Mouse (Mus musculus): ENCODE results near the gene Ttc28. TPM values are rescaled to one million over a fixed set of nuclear protein-coding genes. Genes with fewer than 3 reads are reported as not detected.
"Not testable (repeated sequence)": the region's sequence is repeated elsewhere in the genome, so short reads cannot be mapped to it uniquely, and the experiment has no call there.

Gene Ttc28
- polyA plus RNA-seq, 1 experiment from 2014 or later: 12.9 TPM

DNA sequence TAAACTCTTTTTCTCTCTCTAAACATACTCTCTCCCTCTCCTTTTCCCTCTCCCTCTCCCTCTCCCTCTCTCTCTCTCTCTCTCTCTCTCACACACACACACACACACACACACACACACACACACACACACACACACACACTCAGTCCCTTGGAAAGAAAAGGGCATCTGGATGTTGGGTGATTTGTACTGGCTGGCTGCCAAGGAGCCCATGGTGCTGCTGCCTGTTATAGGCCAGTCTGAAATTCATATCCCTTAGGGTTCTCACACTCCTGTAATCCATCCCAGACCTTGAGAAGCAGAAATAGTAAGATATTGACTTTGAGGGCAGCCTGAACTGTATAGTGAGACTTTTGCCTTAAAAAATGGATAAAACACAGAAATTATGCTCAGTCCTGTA is 4.9 kb upstream of the Ttc28 start:
- Histone ChIP-seq H3K9me3 (ENCODE audit: control insufficient read depth, low read length) (no peaks in the 10 kb centered on the region), H3K4me3 (ENCODE audit: low read depth, low read length) (no peak overlapping the region), H3K27me3 (ENCODE audit: control insufficient read depth, insufficient read depth, low read length) (no peaks in the 10 kb centered on the region), H3K4me2 (ENCODE audit: low read depth, severe bottlenecking) (no peak overlapping the region), H3K36me3 (ENCODE audit: control insufficient read depth, insufficient read depth, low read length) (no peaks in the 10 kb centered on the region; the same call in 1 of the 2 replicates), H3K27ac (replicated peaks; ENCODE audit: low read depth, low read length) (no peak overlapping the region), H3K4me1 (ENCODE audit: control insufficient read depth, insufficient read depth, low read length) (peaks cover 4% of the 10 kb centered on the region; the same call in 1 of the 2 replicates), H3K9ac (ENCODE audit: low read length) (no peak overlapping the region)
- DNase-seq (ENCODE audit: low spot score): peak; percentile 52
- peak; percentile 63 for ATAC-seq (ENCODE audit: insufficient number of reproducible peaks, low FRiP score, low TSS enrichment, low read depth)

DNA sequence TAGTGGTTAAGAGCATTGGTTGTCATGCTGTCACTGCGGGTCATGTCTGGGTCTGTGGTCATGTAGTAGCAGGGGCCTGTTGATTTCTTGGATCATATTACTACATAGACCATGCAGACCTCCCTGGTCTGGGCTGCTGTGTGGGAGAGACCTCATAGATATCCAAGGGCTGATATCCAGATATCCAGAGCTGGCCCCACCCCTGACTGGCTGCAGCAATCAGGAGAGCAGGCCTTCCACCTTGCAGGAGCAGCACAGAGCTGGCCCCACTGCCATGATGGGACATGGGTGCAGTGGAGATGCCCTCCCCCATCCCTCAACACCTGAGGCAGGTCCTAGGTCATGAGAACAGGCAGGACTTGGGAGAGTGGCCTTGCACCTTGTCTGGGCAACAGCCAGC is 4.3 kb upstream of the Ttc28 start:
- WGBS: 91% methylated on average over 1 of the region's 1 CpGs
- Histone ChIP-seq H3K27me3 (ENCODE audit: control insufficient read depth, insufficient read depth, low read length) (no peaks in the 10 kb centered on the region), H3K27ac (replicated peaks; ENCODE audit: low read depth, low read length) (no peak overlapping the region), H3K36me3 (ENCODE audit: control insufficient read depth, insufficient read depth, low read length) (no peaks in the 10 kb centered on the region; the same call in 1 of the 2 replicates), H3K9ac (ENCODE audit: low read length) (no peak overlapping the region), H3K4me3 (ENCODE audit: low read depth, low read length) (no peak overlapping the region), H3K4me2 (ENCODE audit: low read depth, severe bottlenecking) (no peak overlapping the region), H3K9me3 (ENCODE audit: control insufficient read depth, low read length) (no peaks in the 10 kb centered on the region), H3K4me1 (ENCODE audit: control insufficient read depth, insufficient read depth, low read length) (peaks cover 6% of the 10 kb centered on the region)
- DNase-seq (ENCODE audit: low spot score): no peak
- ATAC-seq (ENCODE audit: insufficient number of reproducible peaks, low FRiP score, low TSS enrichment, low read depth): no peak

DNA sequence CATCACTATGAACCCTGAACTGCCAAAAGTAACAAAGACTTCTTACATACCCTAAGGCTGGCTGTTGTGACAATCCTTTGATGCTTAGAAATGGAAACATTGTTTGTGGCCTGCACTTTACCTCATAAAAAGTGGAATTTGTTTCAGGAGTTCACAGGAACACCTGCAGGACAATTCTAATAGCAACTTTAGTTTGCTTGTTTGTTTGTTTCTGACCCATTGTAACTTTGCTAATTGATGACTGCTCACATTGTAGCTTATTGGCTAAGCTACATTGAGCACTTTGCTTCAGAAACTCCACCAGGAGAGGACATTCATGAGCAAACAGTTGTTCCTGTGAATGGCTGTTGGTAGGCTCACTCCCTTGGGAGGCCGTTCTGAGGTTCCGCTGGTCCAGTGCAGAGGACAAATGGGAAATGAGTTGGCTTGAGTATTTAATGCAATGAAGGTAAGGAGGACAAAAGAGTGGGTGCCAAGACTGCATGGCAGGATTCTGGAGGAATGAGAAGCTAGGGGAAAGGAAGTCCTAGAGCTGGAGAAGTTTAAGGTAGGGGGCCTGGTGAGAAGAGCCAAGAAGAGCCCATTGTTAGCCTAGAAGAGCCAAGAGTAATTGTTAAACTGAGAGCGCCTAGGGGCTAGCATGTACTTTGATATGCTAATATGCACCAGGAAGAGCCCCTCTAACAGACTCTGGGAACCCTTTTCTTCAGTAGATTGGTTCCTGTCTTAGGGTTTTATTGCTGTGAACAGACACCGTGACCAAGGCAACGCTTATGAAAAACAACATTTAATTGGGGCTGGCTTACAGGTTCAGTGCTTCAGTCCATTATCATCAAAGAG is 1.7 kb upstream of the Ttc28 start:
- DNase-seq (ENCODE audit: low spot score): no peak
- Histone ChIP-seq H3K36me3 (ENCODE audit: control insufficient read depth, insufficient read depth, low read length) (no peaks in the 10 kb centered on the region; the same call in 1 of the 2 replicates), H3K4me3 (ENCODE audit: low read depth, low read length) (no peak overlapping the region), H3K27me3 (ENCODE audit: control insufficient read depth, insufficient read depth, low read length) (no peaks in the 10 kb centered on the region), H3K9ac (ENCODE audit: low read length) (no peak overlapping the region), H3K4me1 (ENCODE audit: control insufficient read depth, insufficient read depth, low read length) (peaks cover 11% of the 10 kb centered on the region), H3K4me2 (ENCODE audit: low read depth, severe bottlenecking) (no peak overlapping the region), H3K9me3 (ENCODE audit: control insufficient read depth, low read length) (no peaks in the 10 kb centered on the region), H3K27ac (replicated peaks; ENCODE audit: low read depth, low read length) (no peak overlapping the region)
- no peak for ATAC-seq (ENCODE audit: insufficient number of reproducible peaks, low FRiP score, low TSS enrichment, low read depth)
- 77% methylated on average over 5 of the region's 5 CpGs for WGBS

DNA sequence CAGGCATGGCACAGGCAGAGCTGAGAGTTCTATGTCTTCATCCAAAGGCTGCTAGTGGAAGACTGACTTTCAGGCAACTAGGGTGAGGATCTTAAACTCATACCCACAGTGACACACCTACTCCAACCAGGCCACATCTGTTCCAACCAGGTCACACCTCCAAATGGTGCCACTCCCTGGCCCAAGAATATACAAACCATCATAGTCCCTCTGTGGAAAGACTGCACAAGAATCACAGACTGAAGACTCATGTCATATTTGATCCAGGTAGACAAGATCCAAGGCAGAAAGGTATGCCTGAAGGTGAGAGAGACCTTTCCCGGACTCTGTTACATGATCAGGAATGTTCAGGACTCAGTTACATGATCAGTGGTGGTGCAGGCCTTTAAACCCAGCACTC is 1.1 kb upstream of the Ttc28 start:
- WGBS: 97% methylated on average over 1 of the region's 1 CpGs
- not testable (repeated sequence) for H3K9me3 ChIP-seq (ENCODE audit: control insufficient read depth, low read length); H3K4me3 ChIP-seq (ENCODE audit: low read depth, low read length); H3K27me3 ChIP-seq (ENCODE audit: control insufficient read depth, insufficient read depth, low read length); H3K27ac ChIP-seq (replicated peaks; ENCODE audit: low read depth, low read length); DNase-seq (ENCODE audit: low spot score); H3K4me2 ChIP-seq (ENCODE audit: low read depth, severe bottlenecking); ATAC-seq (ENCODE audit: insufficient number of reproducible peaks, low FRiP score, low TSS enrichment, low read depth); H3K36me3 ChIP-seq (ENCODE audit: control insufficient read depth, insufficient read depth, low read length); H3K9ac ChIP-seq (ENCODE audit: low read length)
- H3K4me1 ChIP-seq (ENCODE audit: control insufficient read depth, insufficient read depth, low read length): peaks cover 11% of the 10 kb centered on the region

DNA sequence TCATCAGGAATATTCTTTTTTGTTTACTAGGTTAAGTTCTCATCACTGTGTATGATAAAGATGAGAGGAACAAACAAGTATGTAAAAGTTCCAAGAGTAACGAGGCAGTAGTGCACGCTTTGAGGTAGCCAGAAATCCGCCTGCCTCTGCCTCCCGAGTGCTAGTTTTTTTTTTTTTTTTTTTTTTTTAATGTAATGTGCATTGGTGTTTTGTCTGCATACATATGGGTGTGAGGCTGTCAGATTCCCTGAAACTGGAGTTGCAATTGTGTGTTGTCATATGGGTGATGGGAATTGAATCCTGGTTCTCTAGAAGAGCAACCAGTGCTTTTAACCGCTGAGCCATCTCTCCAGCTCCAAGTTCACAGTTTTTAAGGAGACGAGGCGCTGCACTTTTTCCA is 561 bp upstream of the Ttc28 start:
- no peak for DNase-seq (ENCODE audit: low spot score)
- Histone ChIP-seq H3K4me1 (ENCODE audit: control insufficient read depth, insufficient read depth, low read length) (peaks cover 11% of the 10 kb centered on the region), H3K9me3 (ENCODE audit: control insufficient read depth, low read length) (no peaks in the 10 kb centered on the region), H3K27ac (replicated peaks; ENCODE audit: low read depth, low read length) (no peak overlapping the region), H3K27me3 (ENCODE audit: control insufficient read depth, insufficient read depth, low read length) (no peaks in the 10 kb centered on the region), H3K4me3 (ENCODE audit: low read depth, low read length) (peak overlapping the region; percentile 85), H3K4me2 (ENCODE audit: low read depth, severe bottlenecking) (peak overlapping the region; percentile 64), H3K9ac (ENCODE audit: low read length) (peak overlapping the region; percentile 97), H3K36me3 (ENCODE audit: control insufficient read depth, insufficient read depth, low read length) (no peaks in the 10 kb centered on the region; the same call in 1 of the 2 replicates)
- no peak for ATAC-seq (ENCODE audit: insufficient number of reproducible peaks, low FRiP score, low TSS enrichment, low read depth)
- 63% methylated on average over 7 of the region's 7 CpGs for WGBS

DNA sequence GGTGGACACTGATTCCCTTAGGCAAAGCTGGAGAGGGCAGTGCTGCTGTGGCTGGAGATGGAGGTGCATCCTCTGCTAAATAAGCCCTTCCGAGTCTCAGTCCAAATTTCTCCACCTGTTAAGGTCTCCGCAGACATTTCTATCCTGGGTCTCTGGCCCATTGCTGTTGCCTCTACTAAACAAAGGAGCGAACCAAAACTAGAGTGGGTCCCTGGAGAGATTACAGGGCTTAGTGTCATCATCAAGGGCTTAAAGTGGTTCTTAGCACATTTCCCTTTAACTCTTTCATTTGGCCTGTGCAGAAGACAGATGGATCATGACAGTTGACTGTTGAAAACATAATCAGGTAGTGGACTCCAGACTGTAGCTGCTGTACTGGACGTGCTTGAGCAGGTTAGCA is 9.0 kb downstream of the Ttc28 start:
- 90% methylated on average over 4 of the region's 4 CpGs for WGBS
- no peak overlapping the region for H3K27ac ChIP-seq (replicated peaks; ENCODE audit: low read depth, low read length)
- H3K4me2 ChIP-seq (ENCODE audit: low read depth, severe bottlenecking): no peak overlapping the region
- H3K4me1 ChIP-seq (ENCODE audit: control insufficient read depth, insufficient read depth, low read length): no peaks in the 10 kb centered on the region
- H3K27me3 ChIP-seq (ENCODE audit: control insufficient read depth, insufficient read depth, low read length): no peaks in the 10 kb centered on the region
- no peak overlapping the region for H3K4me3 ChIP-seq (ENCODE audit: low read depth, low read length)
- no peaks in the 10 kb centered on the region; the same call in 1 of the 2 replicates for H3K36me3 ChIP-seq (ENCODE audit: control insufficient read depth, insufficient read depth, low read length)
- ATAC-seq (ENCODE audit: insufficient number of reproducible peaks, low FRiP score, low TSS enrichment, low read depth) (no peak), DNase-seq (ENCODE audit: low spot score) (no peak)
- no peaks in the 10 kb centered on the region for H3K9me3 ChIP-seq (ENCODE audit: control insufficient read depth, low read length)
- H3K9ac ChIP-seq (ENCODE audit: low read length): no peak overlapping the region

DNA sequence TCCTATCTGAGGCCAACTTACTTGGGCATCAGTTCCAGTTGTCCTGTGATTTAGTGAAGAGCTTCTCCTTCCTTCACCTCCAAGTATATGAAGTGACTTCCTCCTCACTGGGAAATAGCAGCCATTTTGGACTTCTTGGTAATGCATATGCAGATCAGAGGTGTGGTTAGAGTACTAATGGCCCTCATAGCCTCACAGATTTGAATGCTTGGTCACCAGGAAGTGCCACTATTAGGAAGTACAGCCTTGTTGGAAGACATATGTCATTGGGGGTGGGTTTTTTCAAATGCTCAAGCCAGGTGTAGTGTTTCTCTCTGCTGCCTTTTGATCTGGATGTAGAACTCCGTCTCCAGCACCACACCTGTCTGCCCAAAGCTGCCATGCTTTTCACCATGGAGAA is 10.3 kb downstream of the Ttc28 start:
- no peak for DNase-seq (ENCODE audit: low spot score)
- H3K27ac ChIP-seq (replicated peaks; ENCODE audit: low read depth, low read length): no peak overlapping the region
- ATAC-seq (ENCODE audit: insufficient number of reproducible peaks, low FRiP score, low TSS enrichment, low read depth): no peak
- peaks cover 3% of the 10 kb centered on the region; the same call in 1 of the 2 replicates for H3K36me3 ChIP-seq (ENCODE audit: control insufficient read depth, insufficient read depth, low read length)
- no peaks in the 10 kb centered on the region for H3K4me1 ChIP-seq (ENCODE audit: control insufficient read depth, insufficient read depth, low read length)
- no peak overlapping the region for H3K4me3 ChIP-seq (ENCODE audit: low read depth, low read length)
- no peaks in the 10 kb centered on the region for H3K9me3 ChIP-seq (ENCODE audit: control insufficient read depth, low read length)
- no peak overlapping the region for H3K4me2 ChIP-seq (ENCODE audit: low read depth, severe bottlenecking)
- H3K27me3 ChIP-seq (ENCODE audit: control insufficient read depth, insufficient read depth, low read length): no peaks in the 10 kb centered on the region
- no peak overlapping the region for H3K9ac ChIP-seq (ENCODE audit: low read length)
- WGBS: 81% methylated on average over 1 of the region's 1 CpGs

DNA sequence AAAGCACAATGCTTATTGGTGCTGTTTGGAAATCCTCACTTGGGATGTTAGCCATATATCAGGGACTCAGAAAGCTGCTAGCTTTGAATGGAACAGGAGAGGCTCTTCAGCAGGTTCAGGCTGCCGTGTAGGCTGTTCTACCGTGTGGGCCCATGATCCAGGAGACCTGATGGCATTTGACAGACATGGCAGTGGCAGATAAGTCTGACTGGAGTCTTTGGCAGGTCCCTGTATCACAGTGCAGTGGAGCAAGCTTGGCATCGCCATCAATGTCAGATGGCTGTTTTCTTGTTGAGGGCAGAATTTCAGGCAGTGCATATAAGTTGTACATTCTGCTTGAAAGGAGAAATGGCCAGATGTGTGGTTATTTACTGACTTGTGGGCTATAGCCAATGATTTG is 11.0 kb downstream of the Ttc28 start:
- Histone ChIP-seq H3K9ac (ENCODE audit: low read length) (no peak overlapping the region), H3K27ac (replicated peaks; ENCODE audit: low read depth, low read length) (no peak overlapping the region), H3K4me1 (ENCODE audit: control insufficient read depth, insufficient read depth, low read length) (no peaks in the 10 kb centered on the region), H3K4me2 (ENCODE audit: low read depth, severe bottlenecking) (no peak overlapping the region), H3K4me3 (ENCODE audit: low read depth, low read length) (no peak overlapping the region), H3K36me3 (ENCODE audit: control insufficient read depth, insufficient read depth, low read length) (peaks cover 5% of the 10 kb centered on the region; the same call in 1 of the 2 replicates), H3K9me3 (ENCODE audit: control insufficient read depth, low read length) (no peaks in the 10 kb centered on the region), H3K27me3 (ENCODE audit: control insufficient read depth, insufficient read depth, low read length) (no peaks in the 10 kb centered on the region)
- 87% methylated on average over 3 of the region's 3 CpGs for WGBS
- ATAC-seq (ENCODE audit: insufficient number of reproducible peaks, low FRiP score, low TSS enrichment, low read depth): no peak
- no peak for DNase-seq (ENCODE audit: low spot score)
